Mouse (Mus musculus) frontal cortex, adult (tissue): Measurements from ENCODE around the gene Arih2.
A peak's percentile ranks its signal among the peaks of the same experiment; 100 is the strongest.

ENCODE experiments used
- ATAC-seq: cut with Nextera tagmentation; 2 replicates; pipeline ENCODE4 v1.9.2; 2017; ENCODE audit warnings: mild to moderate bottlenecking, moderate library complexity, mixed read lengths; ENCODE audit not compliant: low TSS enrichment

Arih2 gene

GRCm38 (mm10) chr9:108579344-108579690, 69.9 kb downstream of the Arih2 start:
- ATAC-seq = no peak

GRCm38 (mm10) chr9:108578545-108579343, 70.4 kb downstream of the Arih2 start, which contains the start of gene Wdr6:
Wdr6 (minus strand) TSS chr9:108578739.
- peak; percentile 74 for ATAC-seq

- ATAC-seq = 0 out of 2 replicates have a peak, but pooled peaks have one; percentile 20
Observed at GRCm38 (mm10) chr9:108577934-108578544, 71.1 kb downstream of the Arih2 start.

GRCm38 (mm10) chr9:108577025-108577424, 72.2 kb downstream of the Arih2 start:
- ATAC-seq = no peak

- ATAC-seq = no peak
Observed at GRCm38 (mm10) chr9:108575321-108576297, 73.6 kb downstream of the Arih2 start.

GRCm38 (mm10) chr9:108574921-108575320, 74.3 kb downstream of the Arih2 start:
- no peak for ATAC-seq

GRCm38 (mm10) chr9:108573774-108574690, 75.2 kb downstream of the Arih2 start:
- no peak for ATAC-seq

GRCm38 (mm10) chr9:108572321-108572720, 76.9 kb downstream of the Arih2 start:
- no peak for ATAC-seq

GRCm38 (mm10) chr9:108571401-108571973, 77.7 kb downstream of the Arih2 start:
- no peak for ATAC-seq

GRCm38 (mm10) chr9:108570207-108570896, 78.8 kb downstream of the Arih2 start:
- ATAC-seq = no peak

GRCm38 (mm10) chr9:108569381-108570206, 79.6 kb downstream of the Arih2 start, which contains the start of gene Dalrd3:
Dalrd3 (plus strand) TSS chr9:108569886.
- peak; percentile 53 for ATAC-seq

GRCm38 (mm10) chr9:108568511-108568921, 80.7 kb downstream of the Arih2 start:
- no peak for ATAC-seq

- ATAC-seq = no peak
Observed at GRCm38 (mm10) chr9:108567931-108568419, 81.2 kb downstream of the Arih2 start.

GRCm38 (mm10) chr9:108566815-108567776, 82.1 kb downstream of the Arih2 start, which contains the start of gene Ndufaf3:
Ndufaf3 (minus strand) TSS chr9:108567434.
- ATAC-seq = peak; percentile 67

GRCm38 (mm10) chr9:108565881-108566814, 83.0 kb downstream of the Arih2 start:
- ATAC-seq = peak; percentile 1; the same call in 1 of the 2 replicates

- no peak for ATAC-seq
Observed at GRCm38 (mm10) chr9:108564131-108564530, 85.1 kb downstream of the Arih2 start.
